Mouse (Mus musculus): Measurements from ENCODE around the gene Sost.

Sost gene

GRCm38 (mm10) chr11:101946525-101946924, 20.3 kb downstream of the Sost start:
- no peak for DNase-seq (ENCODE audit: low read depth, low spot score)

- DNase-seq (ENCODE audit: low read depth, low spot score): no peak
Observed at GRCm38 (mm10) chr11:101943055-101943454, 23.8 kb downstream of the Sost start.

GRCm38 (mm10) chr11:101937108-101937507, 29.7 kb downstream of the Sost start:
- no peak for DNase-seq (ENCODE audit: low read depth, low spot score)

DNA sequence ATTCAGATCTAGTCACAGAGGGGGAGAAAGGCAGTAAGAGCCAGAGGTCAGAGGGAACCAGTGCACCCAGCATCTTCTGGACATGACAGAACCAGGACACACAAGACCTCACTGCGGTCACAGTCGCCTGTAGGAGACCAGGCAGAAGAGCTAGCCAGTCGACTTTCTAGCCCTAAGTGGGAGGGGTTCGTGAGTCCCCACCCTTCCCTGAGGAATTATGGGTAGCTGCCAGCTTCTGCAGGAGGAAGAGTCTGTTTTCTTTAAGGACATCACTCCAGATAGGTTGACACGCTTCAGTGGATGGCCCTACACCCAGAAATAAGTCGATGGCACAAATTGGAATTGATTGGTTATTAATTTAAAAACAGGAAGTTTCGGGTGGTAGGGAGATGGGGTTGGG, 30.4 kb downstream of the Sost start:
- no peak for DNase-seq (ENCODE audit: low read depth, low spot score)

- DNase-seq (ENCODE audit: low read depth, low spot score): no peak
Observed at GRCm38 (mm10) chr11:101935743-101936142, 31.1 kb downstream of the Sost start.

DNA sequence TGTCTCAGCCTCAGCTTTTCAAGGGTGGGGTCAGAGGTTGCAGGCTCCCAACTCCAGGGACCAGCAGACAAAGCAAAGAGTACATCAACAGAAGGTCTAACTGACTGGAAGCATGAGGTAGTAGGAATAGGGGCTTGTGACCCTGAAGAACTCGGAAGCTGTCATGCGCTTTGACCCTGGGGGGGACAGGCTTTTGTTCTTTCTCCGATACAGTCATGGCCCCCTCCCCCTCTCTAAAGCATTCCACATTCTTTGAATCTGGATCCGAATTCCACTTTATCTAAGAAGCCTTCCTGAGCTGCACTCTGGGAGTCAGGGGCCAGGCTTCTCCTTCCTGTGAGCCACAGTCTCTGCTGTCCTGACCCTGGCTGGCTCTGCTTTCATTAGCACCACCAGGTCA, 34.8 kb downstream of the Sost start:
- no peak for DNase-seq (ENCODE audit: low read depth, low spot score)

DNA sequence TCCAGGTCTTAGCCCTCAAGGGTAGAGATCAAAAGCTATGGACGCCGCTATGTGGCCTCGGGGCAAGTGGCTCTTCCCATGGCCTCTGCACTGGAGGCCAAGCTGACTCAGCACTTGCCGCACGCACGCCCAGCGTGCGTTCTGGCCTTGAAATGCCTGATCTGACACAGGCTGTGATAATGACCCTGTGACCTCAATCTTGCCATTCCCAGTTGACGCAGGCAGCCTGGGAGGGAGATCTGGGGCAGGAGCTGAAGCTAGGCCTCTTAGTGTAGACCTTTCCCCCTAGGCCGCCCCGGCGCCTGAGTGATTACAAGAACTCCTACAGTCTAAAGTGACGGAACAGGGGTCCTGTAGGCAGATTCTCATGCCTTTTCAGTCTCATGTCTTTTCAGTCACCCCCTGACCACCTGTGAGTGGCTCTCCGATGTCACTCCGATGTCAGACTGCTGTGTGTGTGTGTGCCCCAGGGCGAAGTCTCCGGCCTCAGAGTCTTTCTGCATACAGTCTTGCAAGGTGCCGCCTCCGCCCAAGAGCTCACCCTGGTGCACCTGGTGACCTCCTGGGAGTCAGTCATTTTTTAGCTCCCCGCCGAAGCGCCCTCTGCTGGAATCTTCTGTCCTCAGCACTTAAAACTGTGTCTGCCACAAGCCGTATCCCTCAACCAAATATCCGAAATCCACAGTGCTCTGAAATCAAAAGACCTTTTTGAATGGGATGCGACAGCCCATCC, 38.6 kb downstream of the Sost start:
- peak; percentile 79 for DNase-seq (ENCODE audit: low read depth, low spot score)

DNA sequence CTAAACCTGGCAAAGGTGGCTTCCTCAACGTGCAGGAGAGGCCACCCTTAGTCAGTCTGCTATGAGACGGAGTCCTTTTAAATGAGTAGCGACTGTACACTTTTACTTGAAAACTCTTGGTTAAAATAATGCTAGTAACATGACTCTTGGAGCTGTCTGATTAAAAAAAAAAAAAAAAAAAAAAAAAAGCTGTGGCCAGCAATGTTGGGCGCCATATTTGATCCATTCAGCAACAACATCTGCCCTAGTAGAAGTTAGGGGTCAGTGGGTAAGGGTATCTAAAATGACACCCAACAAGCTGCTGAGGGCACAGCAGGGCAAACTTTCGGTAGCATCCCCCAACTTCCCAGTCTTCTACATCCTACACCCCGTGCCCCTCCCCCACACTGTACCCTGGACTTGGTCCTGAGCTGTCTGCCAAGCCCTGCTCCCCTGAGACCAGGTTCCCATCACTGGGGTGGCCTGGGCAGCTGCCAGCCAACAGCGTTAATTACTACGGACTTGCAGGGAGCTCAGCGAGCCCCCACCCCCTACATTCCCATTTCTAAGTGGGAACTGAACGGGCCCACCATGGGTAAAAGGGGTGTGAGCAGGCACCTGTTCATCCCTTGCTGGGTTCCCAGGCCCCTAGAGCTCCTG, 39.7 kb downstream of the Sost start:
- no peak for DNase-seq (ENCODE audit: low read depth, low spot score)

DNA sequence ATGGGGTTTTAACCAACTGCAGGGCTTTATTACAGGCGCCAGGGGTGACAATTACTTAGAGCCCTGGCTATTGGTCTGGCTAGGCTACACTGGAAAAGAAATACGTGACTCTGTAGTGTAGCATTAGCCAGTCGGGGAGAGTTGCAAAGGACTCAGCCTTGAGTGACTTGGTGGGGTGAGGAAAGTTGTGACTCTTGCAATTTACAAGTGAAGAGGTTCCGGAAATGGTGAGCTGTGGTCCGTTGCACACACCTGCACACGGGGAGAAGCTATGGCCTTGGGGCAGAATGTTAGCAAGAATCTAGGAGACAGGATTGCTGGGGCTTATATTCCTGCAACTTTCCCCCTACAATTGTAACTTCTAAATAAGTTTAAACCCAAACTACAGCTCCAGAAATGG, 41.2 kb downstream of the Sost start:
- no peak for DNase-seq (ENCODE audit: low read depth, low spot score)

DNA sequence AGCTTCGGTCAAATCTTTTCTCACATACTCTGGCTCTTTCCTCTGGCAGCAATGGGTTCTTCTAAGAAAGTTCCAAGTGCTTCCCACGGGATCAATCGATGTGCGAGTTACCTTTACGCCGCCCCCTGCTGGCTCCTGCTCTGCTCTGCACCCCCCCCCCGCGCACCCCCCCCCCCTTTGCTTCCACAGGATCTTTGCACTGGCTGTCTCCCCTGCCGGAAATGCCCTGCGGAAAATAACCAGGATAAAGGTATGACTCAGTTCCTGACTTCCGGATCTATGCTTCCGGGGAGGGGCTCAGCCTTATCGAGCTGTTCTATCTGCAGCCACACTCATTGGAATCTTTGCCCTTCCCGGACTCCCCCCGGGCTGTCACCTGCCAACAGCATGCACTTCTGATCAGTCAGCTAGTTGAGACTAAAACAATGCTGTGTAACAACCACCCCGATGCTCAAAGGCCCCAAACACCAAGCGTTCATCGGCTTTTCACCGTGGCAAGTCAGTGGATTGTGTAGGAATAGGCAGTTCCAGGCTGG, 42.3 kb downstream of the Sost start:
- DNase-seq (ENCODE audit: low read depth, low spot score): no peak

DNA sequence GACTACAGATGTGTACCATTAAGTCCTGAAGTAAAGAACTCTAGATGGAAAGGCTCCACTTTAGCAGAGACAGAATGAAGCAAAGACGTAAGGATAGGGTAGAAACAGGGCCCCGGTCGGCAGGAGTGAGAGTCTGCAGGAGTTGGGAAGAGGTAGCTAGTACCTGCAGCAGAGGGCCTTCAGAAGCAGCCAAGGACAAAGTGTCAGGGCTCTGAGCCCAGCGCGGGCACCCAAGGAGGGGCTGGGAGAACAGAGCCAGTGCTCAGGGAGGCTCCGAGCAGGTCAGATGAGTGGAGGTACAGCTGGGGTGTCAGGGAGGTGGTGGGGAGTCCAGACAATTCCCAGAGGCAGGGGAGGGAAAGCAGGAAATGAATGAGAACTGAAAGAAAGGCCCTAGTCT, 42.8 kb downstream of the Sost start:
- DNase-seq (ENCODE audit: low read depth, low spot score): no peak

- DNase-seq (ENCODE audit: low read depth, low spot score): no peak
Observed at GRCm38 (mm10) chr11:101921361-101921952, 45.4 kb downstream of the Sost start.

DNA sequence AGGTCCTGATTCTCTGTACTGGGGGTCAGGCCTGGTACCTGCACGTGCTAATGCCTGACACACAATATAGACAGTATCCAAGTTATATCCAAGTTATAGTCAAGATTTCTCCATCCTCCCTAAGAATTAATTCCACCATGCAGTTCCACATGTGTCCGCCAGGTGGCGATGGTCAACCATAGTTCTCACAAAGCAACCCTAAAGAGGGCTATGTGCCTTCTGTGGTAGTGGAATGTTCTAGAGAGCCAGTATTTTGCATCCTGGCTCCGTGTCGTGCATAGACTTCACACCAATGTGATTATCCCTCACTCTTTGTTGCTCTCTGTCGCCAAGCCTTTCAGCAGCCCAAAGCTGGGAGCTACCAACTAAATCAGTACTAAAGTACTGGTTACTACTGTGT, 47.2 kb downstream of the Sost start:
- no peak for DNase-seq (ENCODE audit: low read depth, low spot score)

- DNase-seq (ENCODE audit: low read depth, low spot score): no peak
Observed at GRCm38 (mm10) chr11:101918609-101919008, 48.2 kb downstream of the Sost start.

DNA sequence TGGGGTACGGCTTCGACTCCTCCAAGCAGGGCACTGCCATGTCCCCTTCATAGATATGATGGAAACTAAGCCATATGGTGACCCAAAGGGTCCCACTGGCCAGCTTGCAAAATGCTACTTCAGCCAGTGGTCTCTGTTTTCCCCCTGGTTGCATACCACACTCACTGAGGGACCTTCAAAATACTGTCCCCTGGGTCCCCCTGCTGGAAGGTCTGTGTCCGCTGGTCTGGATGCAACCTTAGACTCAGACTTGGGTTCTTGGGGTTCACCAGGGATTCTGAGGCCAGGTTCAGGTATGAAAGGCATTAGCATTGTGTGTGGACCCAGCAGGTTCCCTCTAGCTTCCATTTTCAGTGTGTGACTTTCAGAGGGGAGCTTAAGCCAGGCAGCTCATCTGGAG, 50.0 kb downstream of the Sost start:
- DNase-seq (ENCODE audit: low read depth, low spot score): no peak

DNA sequence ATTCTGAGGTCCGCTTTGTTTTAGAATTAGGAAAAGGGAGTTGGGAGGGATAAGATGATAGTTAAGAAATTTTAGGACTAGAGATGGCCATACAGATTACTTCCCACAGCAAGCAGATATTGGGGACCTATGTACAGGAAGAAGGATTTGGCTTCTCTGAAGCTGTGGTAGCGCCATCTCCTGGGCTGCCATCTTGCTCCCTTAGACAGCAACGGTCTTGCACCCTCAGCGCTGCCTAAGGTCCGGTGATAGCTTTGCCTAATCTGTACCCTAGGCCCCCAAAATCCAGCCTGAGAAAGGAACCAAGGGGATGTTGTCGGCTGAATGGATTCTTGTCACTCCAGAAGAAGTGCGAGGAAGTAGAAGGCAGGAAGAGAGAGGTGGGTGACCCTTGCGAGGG, 53.2 kb downstream of the Sost start:
- no peak for DNase-seq (ENCODE audit: low read depth, low spot score)
